Mouse (Mus musculus) retina, postnatal 7 days (tissue): ENCODE data around the gene Ackr4.

ENCODE experiments used
- DNase-seq: peaks from one replicate; pipeline ENCODE4 v3.0.0-alpha.2; 2012; ENCODE audit warnings: low read depth, low spot score

Ackr4 gene

DNA sequence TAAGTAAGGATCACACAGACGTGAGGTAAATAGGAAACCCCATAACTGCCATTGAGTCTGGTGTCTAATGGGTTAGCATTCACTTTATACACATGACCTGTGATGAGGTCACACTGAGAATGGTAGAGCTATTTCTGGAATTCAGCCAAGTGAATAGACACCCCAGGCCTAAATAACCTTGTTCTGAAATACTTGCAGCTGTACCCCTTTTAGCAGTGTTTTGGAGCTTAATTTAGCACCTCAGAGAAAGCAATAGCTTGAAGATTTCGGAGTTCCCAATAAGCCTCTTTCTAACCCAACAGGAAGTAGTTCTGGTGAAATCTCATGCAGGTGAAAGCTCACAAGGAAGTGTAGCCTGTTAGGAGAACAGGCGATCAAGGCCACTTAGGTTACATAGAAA, at the start of gene Ackr4:
TSS of gene Ackr4 (minus strand) at position 101 of the 400 bp plus-strand sequence.
- DNase-seq = no peak

DNA sequence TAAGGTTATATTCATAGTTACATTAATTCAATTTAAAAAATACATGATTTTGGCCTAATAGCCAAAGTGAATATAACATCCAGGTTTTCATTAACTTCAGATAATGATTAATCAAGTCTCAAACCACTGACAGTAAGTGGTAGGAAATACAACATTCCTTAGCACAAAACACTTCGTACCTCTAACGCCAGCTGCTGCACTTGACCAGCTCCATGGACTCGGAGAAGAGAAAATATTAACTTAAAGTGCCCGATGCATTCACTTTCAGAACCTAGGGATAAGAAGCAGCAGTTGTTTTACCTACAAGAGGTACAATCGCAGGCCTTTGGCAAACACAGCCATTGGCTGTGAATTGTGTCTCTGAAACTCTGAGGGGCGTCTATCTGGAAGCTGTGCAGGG, 45.6 kb upstream of the Ackr4 start:
- no peak for DNase-seq

DNA sequence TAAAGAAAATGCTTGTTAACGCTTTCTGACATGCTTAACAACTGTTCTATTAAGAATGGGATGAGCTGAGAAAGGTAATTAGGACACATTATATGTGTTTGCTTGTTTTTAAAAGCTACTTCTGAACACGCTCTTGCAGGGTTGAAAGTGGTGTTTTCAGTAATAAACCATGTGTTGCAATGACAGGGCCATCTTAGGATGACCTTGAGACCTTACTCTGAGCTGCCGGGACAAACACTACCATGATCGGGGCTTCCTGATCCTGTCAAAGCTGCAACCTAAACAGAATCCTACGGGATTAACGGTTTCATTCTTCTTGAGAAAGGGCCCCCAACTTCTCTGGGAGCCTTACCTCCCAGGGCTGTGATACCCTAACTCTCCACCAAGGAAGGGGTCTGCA, 44.9 kb upstream of the Ackr4 start:
- DNase-seq = no peak

- no peak for DNase-seq
Observed at GRCm38 (mm10) chr9:104169986-104170385, 43.3 kb upstream of the Ackr4 start.

GRCm38 (mm10) chr9:104165926-104166325, 39.2 kb upstream of the Ackr4 start:
- no peak for DNase-seq

- no peak for DNase-seq
Observed at GRCm38 (mm10) chr9:104164194-104164593, 37.5 kb upstream of the Ackr4 start.

- DNase-seq = no peak
Observed at GRCm38 (mm10) chr9:104161117-104161516, 34.4 kb upstream of the Ackr4 start.

- DNase-seq = no peak
Observed at GRCm38 (mm10) chr9:104157291-104157690, 30.6 kb upstream of the Ackr4 start.

DNA sequence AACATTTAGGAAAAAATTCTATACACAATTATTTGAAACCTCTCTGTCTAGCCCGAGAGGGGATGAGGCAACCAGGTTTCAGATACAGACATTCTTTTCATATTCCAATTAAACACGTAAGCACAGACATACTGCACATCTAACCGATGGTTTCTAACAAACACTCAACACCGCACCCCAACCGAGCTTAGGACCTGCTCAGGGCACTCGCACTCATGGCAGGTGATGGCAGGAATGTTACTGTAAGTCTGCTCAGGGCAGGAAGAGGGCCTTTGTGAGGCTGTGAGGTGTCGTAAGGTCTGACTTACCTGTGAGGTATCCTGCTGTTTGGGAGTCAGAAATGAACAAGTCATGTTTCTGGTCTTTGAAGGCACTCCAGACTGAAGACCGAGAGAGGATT, 29.8 kb upstream of the Ackr4 start:
- DNase-seq = no peak

GRCm38 (mm10) chr9:104155100-104155715, 28.5 kb upstream of the Ackr4 start:
- no peak for DNase-seq

DNA sequence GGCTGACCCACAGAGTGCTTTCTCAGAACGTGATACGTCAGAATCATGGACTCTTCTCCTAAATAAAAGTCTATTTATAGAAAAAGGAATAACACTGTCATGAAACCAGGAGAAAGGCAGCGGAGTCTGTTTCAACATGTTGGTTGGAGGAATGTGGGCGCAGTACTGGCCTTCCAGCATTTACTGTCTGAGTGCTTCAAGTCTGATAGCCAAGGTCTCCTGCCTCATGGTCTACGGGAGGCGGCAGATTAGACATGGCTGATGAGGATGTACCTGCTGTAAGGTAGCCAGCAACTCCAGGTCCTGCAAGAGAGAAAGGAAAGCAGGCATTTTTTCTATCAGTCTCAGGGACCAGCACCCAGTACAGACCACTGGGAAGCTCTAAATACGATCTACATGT, 25.4 kb upstream of the Ackr4 start:
- DNase-seq = no peak

- DNase-seq = no peak
Observed at GRCm38 (mm10) chr9:104148969-104149368, 22.2 kb upstream of the Ackr4 start.

- DNase-seq = no peak
Observed at GRCm38 (mm10) chr9:104146683-104147082, 19.9 kb upstream of the Ackr4 start.

- no peak for DNase-seq
Observed at GRCm38 (mm10) chr9:104144314-104144996, 17.7 kb upstream of the Ackr4 start.

GRCm38 (mm10) chr9:104142805-104143204, 16.1 kb upstream of the Ackr4 start:
- no peak for DNase-seq

DNA sequence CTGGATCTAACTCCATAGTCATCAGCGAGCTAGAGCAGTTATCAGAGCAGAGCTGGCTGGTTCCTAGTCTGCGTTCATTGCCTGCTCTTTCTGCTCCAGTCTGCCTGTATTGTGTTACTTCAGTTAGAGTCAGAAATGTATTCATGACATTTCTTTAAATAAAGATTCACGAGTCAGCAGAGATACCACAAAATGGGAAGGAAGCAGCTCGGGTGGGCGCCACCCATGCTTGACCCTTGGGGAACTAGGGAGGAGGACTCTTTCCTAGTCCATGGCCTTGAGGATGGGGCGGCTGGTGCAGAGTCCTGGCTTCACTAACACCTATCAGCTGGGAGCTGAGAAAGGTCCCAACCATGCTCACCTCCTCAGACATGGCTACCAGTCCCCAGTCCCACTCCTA, 13.6 kb upstream of the Ackr4 start:
- no peak for DNase-seq

DNA sequence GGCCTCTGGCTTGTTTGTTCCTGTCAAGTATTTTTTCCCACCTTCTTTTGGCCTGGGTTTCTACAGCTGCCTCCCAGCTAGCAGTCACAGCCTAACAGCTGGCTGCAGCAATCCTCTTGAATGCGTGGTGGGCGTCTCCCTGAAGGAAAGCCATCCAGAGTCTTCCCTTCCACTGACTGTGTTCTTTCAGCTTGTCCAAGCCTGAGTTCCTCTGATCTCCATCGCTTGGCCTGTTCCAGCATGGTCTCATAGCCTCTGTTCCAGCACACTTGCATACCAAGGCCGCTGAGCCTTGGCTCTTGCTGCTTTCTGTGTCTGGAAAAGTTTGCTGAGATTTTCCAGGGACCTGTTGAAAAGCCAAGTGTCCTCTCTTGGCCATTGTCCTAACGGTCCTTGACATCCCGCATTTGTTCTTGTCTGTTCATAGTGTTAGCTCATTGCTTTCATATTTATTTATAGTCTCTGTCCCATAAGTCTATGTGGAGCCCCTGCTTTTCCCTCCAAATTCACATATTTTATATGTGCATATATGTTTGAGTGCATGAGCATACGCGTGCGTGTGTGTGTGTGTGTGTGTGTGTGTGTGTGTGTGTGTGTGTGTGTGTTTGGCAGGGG, 3.5 kb upstream of the Ackr4 start:
- no peak for DNase-seq

- no peak for DNase-seq
Observed at GRCm38 (mm10) chr9:104128110-104128509, 1.4 kb upstream of the Ackr4 start.

GRCm38 (mm10) chr9:104123622-104124021, 3.1 kb downstream of the Ackr4 start:
- no peak for DNase-seq

DNA sequence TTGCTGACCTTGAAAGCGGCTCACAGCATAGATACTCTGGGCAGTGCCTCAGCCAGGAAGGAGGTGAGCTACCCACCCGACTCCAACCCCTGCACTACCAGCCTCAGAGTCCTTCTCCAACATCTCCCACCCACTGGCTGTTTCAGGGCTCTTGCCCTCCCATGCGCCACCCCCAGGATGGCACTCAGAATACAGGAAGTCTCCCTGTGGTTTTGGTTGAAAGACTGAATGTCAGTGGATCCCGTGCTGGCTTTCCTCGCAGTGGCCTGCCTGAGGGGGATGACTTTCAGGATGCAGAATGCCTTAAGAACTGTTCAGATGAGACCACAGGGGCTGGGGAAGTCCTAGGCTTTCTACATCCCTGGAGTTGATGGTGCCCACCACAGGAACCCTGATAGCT, 3.6 kb downstream of the Ackr4 start:
- no peak for DNase-seq

GRCm38 (mm10) chr9:104109151-104109550, 17.6 kb downstream of the Ackr4 start:
- DNase-seq = no peak

DNA sequence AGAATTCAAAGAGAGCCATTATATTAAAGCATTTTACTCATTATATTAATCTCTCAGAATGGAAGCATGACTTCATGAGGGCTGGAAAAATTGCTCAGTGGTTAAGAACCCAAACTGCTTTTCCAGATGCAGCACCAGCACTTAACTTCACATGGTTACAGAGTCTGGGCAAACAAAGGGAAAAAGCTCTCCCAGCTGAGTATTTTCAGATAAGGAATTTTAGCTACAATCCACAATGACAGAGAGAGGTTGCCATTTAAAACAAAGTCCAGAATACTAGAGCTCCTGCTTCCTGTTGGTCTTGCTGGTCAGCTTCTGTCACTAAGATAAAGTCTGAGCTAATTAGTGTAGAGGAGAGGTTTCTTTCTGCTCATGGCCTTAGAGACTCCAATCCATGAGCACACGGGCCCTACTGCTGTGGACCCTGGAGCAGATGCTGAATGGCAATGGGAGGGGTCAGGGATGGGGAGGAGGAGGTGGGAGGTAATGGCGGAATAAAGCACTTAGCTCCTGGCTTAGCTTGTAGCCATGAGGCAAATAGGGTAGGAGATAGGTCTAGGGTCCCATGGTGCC, 18.1 kb downstream of the Ackr4 start:
- no peak for DNase-seq

GRCm38 (mm10) chr9:104107482-104107881, 19.3 kb downstream of the Ackr4 start:
- no peak for DNase-seq
